Mouse (Mus musculus): ENCODE results near the gene Akap6.

DNA sequence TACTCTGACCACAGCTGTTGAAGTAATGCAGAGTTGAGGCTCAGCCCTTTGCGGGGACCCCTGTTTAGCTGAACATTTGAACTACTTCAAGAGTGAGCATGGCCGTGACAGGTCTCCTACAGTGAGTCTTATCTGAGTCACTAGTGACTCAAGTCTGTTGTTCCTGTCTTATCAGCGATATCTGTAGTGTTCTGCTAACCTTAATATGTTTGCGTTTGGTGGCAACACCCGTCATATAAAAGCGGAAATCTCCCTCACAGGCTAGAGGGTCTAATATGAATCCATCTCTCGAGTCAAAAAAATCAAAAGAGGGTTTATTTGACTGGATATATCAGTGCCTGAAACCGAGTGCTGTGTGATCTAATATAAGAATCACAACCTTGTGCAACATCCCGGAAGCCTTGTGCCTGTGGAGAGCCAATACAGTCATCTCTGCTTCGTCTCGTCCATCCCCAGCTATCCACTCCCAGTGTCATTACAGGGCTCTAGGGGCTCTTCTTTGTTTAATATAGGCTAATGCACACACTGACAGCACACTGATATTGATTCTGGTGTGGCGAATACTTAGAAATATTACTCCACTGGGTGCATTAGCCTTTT lies 3.3 kb downstream of the Akap6 start:
- TF ChIP-seq CTCF (IDR thresholded peaks at IDR 0.05; ENCODE audit: low read depth), result no peak
- TF ChIP-seq EP300 (IDR thresholded peaks at IDR 0.05; ENCODE audit: low read depth), result no peak
